Mouse (Mus musculus) lung, postnatal 0 days (tissue): ENCODE results near the gene Eci1.

Experiments used
- CTCF ChIP-seq: IDR thresholded peaks from 2 replicates; pipeline ENCODE4 v1.5.1; 2016; ENCODE audit warnings: antibody characterized with exemption, mild to moderate bottlenecking
- EP300 ChIP-seq: IDR thresholded peaks from 2 replicates; pipeline ENCODE4 v1.6.1; 2016; ENCODE audit warnings: antibody characterized with exemption, mild to moderate bottlenecking, control low read depth

DNA sequence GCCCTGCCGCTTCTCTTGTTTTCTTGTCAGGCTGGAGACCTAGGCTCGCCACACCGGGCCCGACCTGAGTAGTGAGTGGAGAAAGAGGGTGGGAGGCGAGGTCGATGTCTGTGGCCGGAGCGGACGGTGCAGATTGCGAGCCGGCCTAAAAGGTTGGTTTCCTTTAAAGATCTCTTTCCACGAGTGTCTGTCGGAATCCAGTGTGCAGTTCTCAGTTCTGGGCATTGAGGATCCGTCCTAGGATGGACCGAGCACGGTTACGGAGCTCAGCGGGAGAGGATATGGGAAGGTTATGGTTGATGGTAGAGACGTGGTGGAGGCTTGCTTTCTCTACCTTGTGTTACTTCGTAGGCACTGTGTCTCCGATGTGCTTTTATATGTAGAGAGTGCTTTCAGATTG lies 11.4 kb upstream of the Eci1 start:
- no peak for TF ChIP-seq CTCF
- no peak for TF ChIP-seq EP300
